Mouse (Mus musculus) MEL-GATA-1-ER (cell line): ENCODE measurements at regions not wholly inside any gene's neighbourhood (a gene's known extent, or its start where the extent isn't known, plus 50 kb on each side); places are given as distances from the start of the nearest gene placed in this dataset.

Source experiments
- DNase-seq: peaks from one replicate; pipeline ENCODE4 v3.0.0-alpha.2; 2012; ENCODE audit warnings: low read depth; ENCODE audit errors: extremely low read depth

- no peak for DNase-seq
Observed at GRCm38 (mm10) chr4:124329107-124329771, 281.4 kb downstream of the 3100002H09Rik start.

GRCm38 (mm10) chr4:124326301-124326700, 284.3 kb downstream of the 3100002H09Rik start:
- DNase-seq, result no peak

DNA sequence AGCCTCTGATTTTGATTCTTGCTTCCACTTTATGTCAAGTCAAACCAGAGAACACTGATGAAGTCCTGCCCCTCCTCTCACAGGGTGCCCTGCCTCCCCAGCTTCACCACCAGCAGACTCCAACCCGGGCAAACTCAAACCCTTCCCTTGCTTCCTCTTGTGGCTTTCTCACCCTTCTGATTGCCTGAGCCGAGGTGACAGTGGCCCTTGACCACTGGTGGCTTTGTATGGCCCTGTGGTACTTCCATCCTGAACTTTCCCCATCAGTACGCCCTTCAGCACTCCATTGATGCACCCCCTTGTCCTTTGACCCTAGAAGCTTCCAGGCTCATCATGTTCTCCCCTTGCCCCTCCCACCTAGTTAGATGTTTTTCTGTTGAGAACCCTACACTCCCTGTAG, 287.0 kb downstream of the 3100002H09Rik start:
- DNase-seq, result no peak

GRCm38 (mm10) chr4:124321221-124321620, 289.4 kb downstream of the 3100002H09Rik start:
- no peak for DNase-seq

GRCm38 (mm10) chr4:124317042-124317441, 293.6 kb downstream of the 3100002H09Rik start:
- no peak for DNase-seq

DNA sequence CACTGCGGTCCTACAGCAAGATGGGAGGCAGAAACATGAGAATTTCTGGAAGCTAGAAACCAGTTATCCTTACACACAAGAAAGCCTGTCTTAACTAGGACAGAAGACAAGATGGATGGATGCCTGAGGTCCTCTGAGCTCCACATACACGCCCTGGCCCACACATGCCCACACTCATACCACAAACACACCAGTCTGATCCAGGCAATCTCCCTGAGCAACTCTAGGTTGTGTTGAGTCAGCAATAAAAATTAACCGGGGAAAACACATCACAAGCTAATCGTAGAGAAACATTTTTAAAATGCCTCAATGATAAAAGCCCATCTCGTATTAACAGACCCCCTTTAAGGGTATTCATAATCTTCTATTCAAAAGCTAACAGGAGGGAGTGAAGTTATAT, 298.9 kb downstream of the 3100002H09Rik start:
- no peak for DNase-seq

- no peak for DNase-seq
Observed at GRCm38 (mm10) chr4:124310594-124310993, 300.0 kb downstream of the 3100002H09Rik start.

- DNase-seq, result no peak
Observed at GRCm38 (mm10) chr4:124305871-124306555, 304.6 kb downstream of the 3100002H09Rik start.

- no peak for DNase-seq
Observed at GRCm38 (mm10) chr4:124302950-124303349, 307.7 kb downstream of the 3100002H09Rik start.

DNA sequence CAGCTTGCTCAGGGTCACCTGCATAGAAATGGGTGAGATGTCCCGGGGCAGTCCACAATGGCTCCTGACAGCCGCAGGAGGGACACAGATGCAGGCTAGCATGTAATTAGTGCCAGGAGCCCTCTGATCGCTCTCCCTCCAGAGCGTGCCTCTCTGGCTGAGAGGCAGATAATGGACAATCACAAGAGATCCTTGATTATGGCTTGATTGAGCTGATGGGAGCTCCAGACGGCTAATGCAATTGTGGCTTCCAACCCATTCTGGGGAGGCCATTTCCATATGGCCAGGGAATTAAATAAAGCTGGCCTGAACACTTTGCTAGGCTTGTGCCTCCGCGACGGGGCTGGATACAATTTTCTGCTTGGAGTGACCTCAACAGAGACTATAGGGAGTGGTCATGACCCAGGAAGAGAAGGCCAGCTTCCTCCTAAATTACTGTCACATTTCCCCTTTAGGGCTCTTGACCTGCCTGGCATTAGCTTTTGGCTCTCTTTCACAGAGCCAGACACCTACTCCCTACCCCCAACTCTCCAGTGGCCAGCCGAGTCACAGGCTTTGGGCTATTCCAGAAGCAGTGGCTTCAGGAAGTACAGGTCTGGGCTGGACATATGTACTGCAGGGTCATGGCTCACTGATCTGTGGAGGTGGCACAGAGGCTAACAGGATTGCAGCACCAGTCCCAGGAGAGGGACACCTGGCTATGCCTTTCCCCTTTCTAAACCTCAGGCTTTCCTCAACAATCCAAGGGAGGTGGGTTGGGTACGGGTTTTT, 311.8 kb downstream of the 3100002H09Rik start:
- DNase-seq, result no peak

GRCm38 (mm10) chr4:124292254-124292653, 318.3 kb downstream of the 3100002H09Rik start:
- no peak for DNase-seq

DNA sequence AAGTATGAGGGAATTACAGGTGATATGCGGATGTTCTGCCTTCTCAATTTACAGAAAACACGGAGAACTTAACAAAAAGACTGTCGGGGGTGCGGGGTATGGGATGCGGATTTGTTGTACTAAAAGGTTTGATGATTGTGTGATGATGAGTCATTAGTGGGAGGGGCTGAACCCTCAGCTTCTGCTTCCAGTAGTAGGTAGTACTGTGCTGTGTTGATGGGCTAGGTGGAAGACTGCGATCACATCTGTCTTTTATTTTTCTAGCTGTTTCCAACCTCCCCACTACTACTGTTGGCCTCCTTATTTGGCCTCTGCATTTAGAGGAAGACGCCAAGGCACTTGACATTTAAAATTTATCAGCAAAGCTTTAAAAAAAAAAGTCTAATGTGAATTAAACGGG, 318.8 kb downstream of the 3100002H09Rik start:
- DNase-seq, result no peak

DNA sequence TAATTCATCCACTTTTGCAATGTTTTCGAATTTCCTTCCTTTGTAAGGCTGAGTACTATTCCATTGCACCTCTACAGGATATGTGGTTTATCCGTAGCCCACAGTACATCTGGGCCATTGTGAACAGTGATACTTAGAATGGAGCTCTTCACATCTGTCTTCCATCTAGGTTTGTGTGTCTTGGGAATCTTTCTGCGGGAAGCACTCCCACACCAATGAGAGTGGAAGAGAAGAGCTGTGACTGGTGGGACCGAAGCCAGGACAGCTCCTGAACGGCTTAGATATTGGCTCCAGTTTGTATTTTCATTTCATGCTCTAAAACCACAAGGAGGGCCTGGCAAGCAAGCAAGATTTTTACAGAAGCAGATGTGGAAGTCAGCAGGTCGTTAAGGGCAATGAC, 323.1 kb downstream of the 3100002H09Rik start:
- DNase-seq, result no peak

- DNase-seq, result no peak
Observed at GRCm38 (mm10) chr4:124278681-124279080, 331.9 kb downstream of the 3100002H09Rik start.

DNA sequence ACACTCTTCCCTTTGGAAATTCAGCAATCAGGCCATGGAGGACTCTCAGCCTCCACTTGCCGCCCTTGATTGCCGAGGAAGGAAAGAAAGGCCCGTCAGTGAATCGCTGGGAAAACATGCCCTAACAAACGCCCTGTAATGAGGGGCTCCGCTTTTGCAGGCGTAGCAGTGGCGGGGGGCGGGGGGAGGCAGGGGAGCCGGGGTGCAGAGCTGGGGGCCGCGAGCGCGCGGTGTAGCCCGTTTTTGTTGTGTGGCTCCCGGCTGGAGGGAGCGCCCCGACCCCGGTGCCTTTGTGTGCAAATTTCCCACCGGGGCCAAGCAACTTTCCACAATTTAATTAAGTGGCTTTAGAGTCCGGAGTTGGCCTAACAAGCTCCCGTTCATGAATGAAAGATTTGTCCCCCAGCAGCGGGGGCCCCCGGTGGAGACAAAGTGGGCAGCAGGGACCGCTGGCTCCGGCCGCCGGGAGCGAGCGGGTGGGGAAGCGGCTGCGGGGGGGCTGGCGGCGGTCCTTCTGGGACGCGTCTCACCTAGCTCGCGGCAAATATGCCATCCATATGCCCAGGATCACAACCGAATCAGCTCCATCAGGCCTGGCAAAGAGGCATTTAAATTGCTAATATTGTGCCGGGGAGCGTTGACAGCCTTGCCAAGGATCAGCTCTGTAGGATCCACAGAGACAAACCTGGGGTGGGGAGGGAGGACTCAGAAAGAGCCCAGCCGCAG, 333.0 kb downstream of the 3100002H09Rik start:
- no peak for DNase-seq

DNA sequence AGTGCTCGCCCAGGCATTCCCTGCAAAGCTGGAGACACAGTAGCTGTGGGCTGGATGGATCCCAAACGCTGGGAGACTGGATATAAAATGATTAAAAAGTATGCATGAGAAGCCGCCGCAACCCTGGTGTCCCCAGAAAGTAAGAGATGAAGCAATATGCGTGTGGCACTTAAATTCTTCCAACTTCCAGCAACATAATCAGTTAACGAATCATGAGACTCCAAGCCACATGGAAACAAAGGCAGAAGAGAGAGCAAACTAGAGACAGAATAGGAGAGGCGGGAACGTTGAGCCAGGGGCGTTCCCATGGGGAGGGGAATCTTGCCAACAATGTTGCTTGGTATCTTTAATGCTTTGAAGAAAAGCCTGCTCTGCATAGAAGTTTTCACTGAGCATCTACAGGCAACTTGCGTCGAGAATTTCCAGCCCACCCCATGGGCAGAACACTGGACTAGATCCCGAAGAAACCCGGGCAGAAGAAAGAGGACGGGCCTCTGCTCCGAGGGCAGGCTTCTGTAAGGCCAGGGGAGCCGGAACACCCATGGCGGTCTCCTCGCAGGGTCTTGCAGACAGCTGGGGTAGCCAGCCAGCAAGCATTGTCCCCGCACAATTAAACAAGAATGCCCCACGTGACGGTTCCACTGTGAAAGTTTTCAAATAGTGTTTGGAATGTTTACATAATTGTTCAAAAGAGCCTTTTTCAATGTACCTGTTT, 333.7 kb downstream of the 3100002H09Rik start:
- DNase-seq, result no peak

GRCm38 (mm10) chr4:124272002-124272401, 338.6 kb downstream of the 3100002H09Rik start:
- DNase-seq, result no peak

DNA sequence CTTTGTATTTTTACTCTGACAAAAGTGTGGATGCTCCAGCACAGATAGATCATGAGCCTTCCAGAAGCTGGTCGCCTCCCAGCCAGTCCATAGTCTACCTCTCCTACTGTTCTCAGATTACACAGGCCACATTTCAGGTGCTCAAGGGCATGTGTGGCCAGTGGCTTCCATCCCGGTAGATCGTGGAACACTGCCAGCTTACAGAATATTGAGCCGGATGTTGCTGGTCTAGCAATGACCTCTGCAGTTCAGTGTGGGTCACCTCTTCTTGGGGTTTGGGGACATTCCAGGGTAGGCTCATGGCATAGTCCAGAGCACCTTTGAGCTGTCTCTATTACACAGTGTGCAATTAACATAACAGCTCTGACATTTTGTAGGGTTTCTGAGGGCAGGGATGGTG, 342.2 kb downstream of the 3100002H09Rik start:
- DNase-seq, result no peak

- DNase-seq, result no peak
Observed at GRCm38 (mm10) chr4:124266573-124266972, 344.0 kb downstream of the 3100002H09Rik start.

- no peak for DNase-seq
Observed at GRCm38 (mm10) chr4:124265527-124265926, 345.1 kb downstream of the 3100002H09Rik start.

GRCm38 (mm10) chr4:124257006-124257405, 339.2 kb upstream of the 4930535I16Rik start:
- no peak for DNase-seq
